Mouse (Mus musculus) mouse embryonic stem cell (cell line): ENCODE data around the gene Fig4.

ENCODE experiments used
- in situ Hi-C, 2 experiments: fragments of 300-500 bp; cut with MboI; formaldehyde crosslinking; loops; 1 replicate in 1 of 2; 3 replicates in 1 of 2; pipeline ENCODE4 v1.14.3; 2019 to 2020; ENCODE audit warnings: low sequenced_read_pairs in 2 of 2, low pct_unique_long_range_greater_than_20kb in 1 of 2, mixed read lengths in 1 of 2; ENCODE audit not compliant: unreplicated experiment in 1 of 2

Fig4 gene

GRCm38 (mm10) chr10:41280177-41280576, 22.9 kb downstream of the Fig4 start:
- in situ Hi-C loops = loop anchor here in 1 of 2 experiments (25.0 kb wide), 1 partner anchor 268 kb away; no protein-coding TSS in a partner anchor

DNA sequence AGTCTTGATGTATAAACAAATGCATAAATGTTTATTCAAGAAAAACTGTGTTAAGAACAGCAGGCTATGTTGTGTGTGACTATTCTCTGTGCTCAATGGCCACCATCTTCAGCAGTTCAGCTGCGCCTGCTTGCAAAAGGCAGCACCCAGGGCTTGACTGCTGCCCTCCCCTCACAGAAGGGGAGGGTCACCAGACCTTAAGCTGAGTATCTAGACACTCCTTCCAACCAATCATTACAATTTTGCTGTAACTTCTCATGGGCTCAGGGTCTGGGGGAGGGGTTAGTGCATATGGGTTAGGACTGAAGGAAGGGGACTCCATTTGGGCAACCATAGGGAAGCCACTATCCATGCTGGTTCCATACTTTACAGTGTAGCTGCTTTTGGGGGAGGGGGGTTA, 24.3 kb downstream of the Fig4 start:
- in situ Hi-C loops = loop anchor here in 1 of 2 experiments (25.0 kb wide), 1 partner anchor 267 kb away; no protein-coding TSS in a partner anchor

DNA sequence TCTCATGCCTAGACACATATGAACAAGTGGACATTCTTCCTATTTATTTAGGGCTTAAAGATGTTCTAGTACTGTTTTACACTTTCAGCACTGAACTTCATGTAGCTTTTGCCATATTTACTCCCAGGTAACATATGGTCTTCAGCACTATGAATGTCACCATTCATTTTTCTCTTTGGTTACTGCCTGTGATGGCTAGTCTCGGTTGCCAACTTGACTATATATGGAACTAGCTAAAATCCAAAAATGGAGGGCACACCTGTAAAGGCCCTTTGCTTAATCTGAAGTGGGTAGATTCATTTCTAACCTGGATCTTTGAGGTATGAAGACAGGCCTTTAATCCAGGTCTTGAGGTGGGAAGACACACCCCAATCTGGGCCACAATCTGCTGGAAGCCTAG, 28.2 kb downstream of the Fig4 start:
- in situ Hi-C loops = loop anchor here in 1 of 2 experiments (25.0 kb wide), 1 partner anchor 263 kb away; no protein-coding TSS in a partner anchor

DNA sequence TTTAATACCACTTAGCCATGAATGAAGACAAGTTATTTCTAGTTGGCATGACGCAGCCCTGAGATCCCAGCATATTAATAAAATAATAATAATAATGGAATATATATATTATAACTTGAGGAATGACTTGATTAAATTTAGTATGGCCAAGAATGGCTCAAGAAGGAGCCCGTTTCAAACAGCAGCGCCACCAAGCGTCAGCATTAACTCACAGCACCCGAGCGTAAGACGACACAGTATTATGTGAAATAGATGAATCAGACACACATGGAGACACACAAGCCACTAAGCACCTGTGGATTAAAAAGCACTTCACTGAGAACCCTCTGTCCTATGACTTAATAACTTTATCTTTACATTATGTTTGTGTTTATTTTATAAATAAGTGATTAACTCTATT, 31.2 kb downstream of the Fig4 start:
- in situ Hi-C loops = no loop called here

DNA sequence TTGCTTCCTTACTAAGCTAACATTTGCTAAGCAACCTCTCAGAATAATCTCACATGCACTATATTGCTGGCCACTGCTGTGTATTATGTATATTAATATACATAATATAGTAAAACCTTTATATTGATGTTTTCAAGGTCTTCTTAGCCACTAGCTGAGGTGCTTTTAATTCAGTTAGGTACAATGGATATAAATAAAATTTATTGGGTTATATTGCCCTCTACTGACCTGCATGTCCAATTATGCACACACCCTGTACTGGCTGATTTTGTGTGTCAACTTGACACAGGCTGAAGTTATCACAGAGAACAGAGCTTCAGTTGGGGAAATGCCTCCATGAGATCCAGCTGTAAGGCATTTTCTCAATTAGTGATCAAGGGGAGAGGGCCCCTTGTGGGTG, 41.2 kb downstream of the Fig4 start:
- in situ Hi-C loops = no loop called here

DNA sequence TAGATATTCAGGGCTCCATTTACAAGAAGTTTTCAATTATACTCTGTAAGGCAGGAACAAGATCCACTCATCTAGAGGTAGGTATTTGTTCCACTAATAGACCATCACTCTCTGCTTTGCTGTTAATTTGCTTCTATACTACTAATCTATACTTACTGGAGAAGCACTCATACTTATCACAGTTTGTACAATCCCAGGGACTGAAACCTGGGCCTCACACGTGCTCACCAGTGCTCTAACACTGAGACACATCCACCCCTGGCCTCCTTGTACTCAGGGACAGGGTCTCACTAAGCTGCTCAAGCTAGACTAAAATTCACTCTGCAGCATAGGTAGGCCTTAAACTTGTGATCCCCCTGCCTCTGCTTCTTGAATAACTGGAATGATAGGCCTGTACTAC, 41.8 kb downstream of the Fig4 start:
- in situ Hi-C loops = no loop called here

- in situ Hi-C loops = no loop called here
Measured at GRCm38 (mm10) chr10:41260243-41261006, 42.6 kb downstream of the Fig4 start.

DNA sequence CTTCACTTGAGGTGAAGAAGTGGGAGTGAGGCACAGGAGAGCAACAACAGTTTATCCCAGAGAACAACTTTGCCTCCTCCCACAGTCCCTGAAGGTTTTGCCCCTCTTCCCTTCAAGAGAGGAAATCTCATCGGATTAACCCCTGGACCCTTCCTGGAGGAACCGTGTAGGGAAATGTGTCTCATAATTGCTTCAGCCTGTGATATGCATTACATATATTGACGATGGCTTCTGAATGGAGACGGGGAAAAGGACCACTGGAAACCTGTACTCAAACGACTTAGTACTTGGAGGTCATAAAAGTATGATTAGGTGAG, 52.4 kb downstream of the Fig4 start:
- in situ Hi-C loops = no loop called here

- in situ Hi-C loops = no loop called here
Measured at GRCm38 (mm10) chr10:41250045-41250748, 52.9 kb downstream of the Fig4 start.

GRCm38 (mm10) chr10:41249006-41249659, 53.9 kb downstream of the Fig4 start:
- in situ Hi-C loops = no loop called here

- in situ Hi-C loops = no loop called here
Measured at GRCm38 (mm10) chr10:41247800-41248473, 55.1 kb downstream of the Fig4 start.

GRCm38 (mm10) chr10:41246111-41246510, 56.9 kb downstream of the Fig4 start:
- in situ Hi-C loops = no loop called here

DNA sequence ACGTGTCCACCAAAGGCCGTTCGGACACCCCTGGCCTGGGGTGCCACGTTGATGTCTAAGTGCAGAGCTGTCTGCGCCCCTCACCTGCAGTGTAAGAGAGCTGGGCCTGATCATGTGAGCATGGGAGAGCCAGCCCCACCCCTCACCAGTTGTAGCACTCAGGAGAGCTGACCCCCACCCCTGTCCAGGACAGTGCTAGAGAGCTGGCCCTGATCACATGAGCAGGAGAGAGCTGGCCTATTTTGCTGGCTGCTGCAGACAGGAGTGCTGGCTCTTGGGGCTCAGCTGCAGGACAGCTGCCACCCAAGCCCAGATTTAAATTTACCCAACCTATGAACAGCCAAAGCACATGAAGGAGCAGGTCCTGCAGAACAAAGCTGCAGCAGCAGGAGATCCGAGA, 57.6 kb downstream of the Fig4 start:
- in situ Hi-C loops = no loop called here

GRCm38 (mm10) chr10:41245028-41245427, 58.0 kb downstream of the Fig4 start:
- in situ Hi-C loops = no loop called here

- in situ Hi-C loops = no loop called here
Measured at GRCm38 (mm10) chr10:41243930-41244329, 59.1 kb downstream of the Fig4 start.

DNA sequence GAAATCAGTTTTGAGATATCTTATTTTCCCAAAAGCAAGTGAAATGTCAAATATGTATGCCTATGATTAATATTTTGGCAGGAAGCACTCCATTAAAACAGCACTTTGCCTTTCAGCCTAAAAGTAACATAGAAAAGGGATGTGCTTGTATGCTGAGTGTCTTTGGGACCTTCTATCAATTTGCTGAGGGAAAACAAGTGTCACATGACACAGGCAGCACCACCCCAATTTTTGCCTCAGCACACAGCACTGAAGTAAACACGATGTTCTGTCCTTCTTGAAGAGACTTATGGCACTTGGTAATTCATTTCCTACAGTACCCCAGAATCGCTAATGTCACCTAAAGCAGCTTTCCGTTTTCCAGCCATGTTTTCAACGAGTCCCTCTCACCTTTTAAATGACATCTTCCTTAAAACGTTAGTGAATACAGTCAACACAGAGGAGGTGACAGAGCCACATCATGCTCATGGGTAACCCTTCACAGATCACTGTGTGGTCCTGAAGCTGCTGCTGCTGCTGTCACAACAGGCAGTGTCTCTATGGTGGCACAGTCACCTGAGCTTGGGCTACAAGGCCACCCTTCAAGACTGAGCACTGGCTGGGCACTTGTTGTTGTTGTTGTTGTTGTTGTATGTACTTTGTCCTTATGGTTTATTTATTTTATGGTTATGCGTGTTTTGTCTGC, 61.4 kb downstream of the Fig4 start:
- in situ Hi-C loops = no loop called here

- in situ Hi-C loops = no loop called here
Measured at GRCm38 (mm10) chr10:41241080-41241479, 62.0 kb downstream of the Fig4 start.

DNA sequence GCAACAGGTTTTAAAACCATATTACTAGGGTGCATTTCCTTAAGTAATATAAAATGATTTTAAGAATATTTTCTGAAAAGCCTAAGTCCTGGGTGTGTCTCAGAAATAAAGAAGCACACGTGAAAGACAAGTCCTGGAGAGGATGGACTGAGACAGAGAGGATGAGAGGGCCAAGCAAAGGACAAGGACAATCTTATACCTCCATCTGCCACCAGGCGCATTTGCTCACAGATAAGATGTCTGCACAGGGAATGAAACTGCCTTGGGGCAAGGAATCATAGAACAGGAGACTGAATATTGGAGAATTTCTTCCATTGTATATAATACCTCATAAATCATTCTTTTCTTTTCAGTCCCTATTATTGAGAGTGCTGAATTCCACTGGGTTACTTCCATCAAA, 67.0 kb downstream of the Fig4 start:
- in situ Hi-C loops = no loop called here
